Mouse (Mus musculus): ENCODE measurements at regions not wholly inside any gene's neighbourhood (a gene's known extent, or its start where the extent isn't known, plus 50 kb on each side); places are given as distances from the start of the nearest gene placed in this dataset.

DNA sequence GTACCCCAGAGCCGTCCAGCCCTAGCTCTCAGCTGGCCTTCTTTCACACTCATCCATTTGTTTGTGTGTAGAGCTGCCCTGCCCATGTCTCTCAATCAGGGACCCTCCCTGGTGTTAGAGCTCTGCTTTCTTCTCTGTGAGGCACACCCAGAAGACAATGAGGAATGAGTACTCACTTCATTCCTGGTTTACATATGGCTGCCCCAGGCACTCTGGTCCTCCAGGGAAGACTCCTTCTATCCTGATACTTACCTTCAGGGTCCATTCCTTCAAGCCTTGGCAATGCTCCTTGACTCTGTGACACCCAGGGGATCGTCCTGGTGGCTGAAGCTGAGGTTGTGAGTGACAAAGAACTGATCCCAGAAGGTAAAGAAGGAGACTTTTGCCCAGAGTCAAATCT lies 122.0 kb upstream of the 1700016C15Rik start:
- Histone ChIP-seq H3K9ac (no peak overlapping the region), H3K9me3 (no peaks in the 10 kb centered on the region), H3K4me1 (replicated peaks) (no peaks in the 10 kb centered on the region; the same call in 1 of the 2 replicates), H3K4me2 (no peak overlapping the region), H3K4me3 (no peak overlapping the region), H3K27ac (replicated peaks) (no peak overlapping the region), H3K36me3 (no peaks in the 10 kb centered on the region), H3K27me3 (no peaks in the 10 kb centered on the region)
- no peak for ATAC-seq (ENCODE audit: low FRiP score, low read depth)
- WGBS: 74% methylated on average over 2 of the region's 2 CpGs

DNA sequence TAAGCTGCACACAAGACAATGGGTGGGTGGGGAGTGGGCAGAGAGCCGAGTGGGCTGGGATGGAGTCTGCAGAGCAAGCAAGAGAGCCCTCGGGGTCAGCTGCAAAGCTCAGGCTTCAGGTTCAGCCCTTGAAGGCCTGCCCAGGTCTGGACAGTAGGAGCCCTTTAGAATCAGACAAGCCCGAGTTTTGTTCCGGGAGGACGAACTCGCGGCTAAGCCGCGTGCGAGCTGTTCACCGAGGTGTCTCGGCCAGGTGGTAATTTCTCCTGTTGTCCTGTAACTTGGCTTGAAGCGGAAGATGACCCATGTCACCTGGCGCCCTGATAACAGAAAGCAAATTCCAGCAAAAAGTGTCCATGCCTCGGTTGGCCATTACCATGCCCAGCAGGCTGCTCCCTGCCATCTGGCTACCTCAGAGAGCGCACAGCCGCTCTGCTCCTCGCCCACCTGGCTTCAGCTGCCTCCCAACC lies 121.0 kb upstream of the 1700016C15Rik start:
- H3K36me3 ChIP-seq: no peaks in the 10 kb centered on the region
- H3K27me3 ChIP-seq: no peaks in the 10 kb centered on the region
- WGBS: 77% methylated on average over 18 of the region's 18 CpGs
- no peaks in the 10 kb centered on the region; the same call in 1 of the 2 replicates for H3K4me1 ChIP-seq (replicated peaks)
- H3K9me3 ChIP-seq: no peaks in the 10 kb centered on the region
- no peak overlapping the region for H3K4me3 ChIP-seq
- ATAC-seq (ENCODE audit: low FRiP score, low read depth): peak; percentile 61
- no peak overlapping the region for H3K27ac ChIP-seq (replicated peaks)
- no peak overlapping the region for H3K9ac ChIP-seq
- H3K4me2 ChIP-seq: no peak overlapping the region

DNA sequence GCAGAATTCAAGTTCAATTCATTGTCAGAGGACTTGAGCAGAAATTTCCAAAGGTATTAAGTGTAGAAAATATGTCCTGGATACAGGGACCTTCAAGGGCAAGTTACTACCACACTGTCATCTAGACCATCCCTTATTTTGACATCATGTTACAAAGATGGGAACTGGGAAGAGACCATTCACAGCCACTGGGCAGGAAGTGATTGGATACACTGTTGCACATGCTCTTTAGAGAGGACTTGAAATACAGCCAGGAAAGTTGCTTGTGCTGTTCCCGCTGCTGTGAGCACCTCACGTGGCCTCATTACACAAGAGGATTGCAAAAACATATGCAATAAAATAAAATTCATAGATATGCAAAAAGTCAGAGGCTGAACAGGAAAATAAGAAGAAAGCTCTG lies 120.4 kb upstream of the 1700016C15Rik start:
- H3K9ac ChIP-seq: no peak overlapping the region
- WGBS: 63% methylated on average over 2 of the region's 2 CpGs
- no peak for ATAC-seq (ENCODE audit: low FRiP score, low read depth)

DNA sequence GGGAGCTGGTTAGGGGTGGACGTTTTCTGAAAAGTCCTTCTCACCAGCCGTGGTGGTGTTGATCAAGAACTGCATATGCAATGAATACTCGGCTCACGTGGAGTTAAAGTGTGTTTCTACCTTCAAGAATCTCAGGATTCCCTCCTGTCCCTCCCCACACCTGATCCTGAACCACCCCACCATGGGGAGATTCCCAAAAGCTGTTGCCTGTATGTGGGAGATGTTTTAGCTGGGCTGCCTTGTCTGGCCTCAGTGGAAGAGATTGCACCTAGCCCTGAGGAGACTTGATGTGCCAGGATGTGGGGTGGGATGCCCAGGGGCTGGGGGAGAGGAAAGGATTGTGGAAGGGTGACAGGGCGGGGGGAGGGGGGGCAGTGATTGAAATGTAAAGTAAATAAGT lies 119.9 kb upstream of the 1700016C15Rik start:
- Histone ChIP-seq H3K9me3 (no peaks in the 10 kb centered on the region), H3K27ac (replicated peaks) (no peak overlapping the region), H3K9ac (no peak overlapping the region), H3K27me3 (no peaks in the 10 kb centered on the region), H3K4me3 (no peak overlapping the region), H3K4me2 (no peak overlapping the region), H3K4me1 (replicated peaks) (no peaks in the 10 kb centered on the region; the same call in 1 of the 2 replicates), H3K36me3 (no peaks in the 10 kb centered on the region)
- 85% methylated on average over 5 of the region's 5 CpGs for WGBS
- no peak for ATAC-seq (ENCODE audit: low FRiP score, low read depth)

More for the DNA sequence above, 120.4 kb upstream of the 1700016C15Rik start:
- Histone ChIP-seq H3K36me3 (no peaks in the 10 kb centered on the region), H3K27me3 (no peaks in the 10 kb centered on the region), H3K4me3 (no peak overlapping the region), H3K4me2 (no peak overlapping the region), H3K9me3 (no peaks in the 10 kb centered on the region), H3K27ac (replicated peaks) (no peak overlapping the region), H3K4me1 (replicated peaks) (no peaks in the 10 kb centered on the region; the same call in 1 of the 2 replicates)

DNA sequence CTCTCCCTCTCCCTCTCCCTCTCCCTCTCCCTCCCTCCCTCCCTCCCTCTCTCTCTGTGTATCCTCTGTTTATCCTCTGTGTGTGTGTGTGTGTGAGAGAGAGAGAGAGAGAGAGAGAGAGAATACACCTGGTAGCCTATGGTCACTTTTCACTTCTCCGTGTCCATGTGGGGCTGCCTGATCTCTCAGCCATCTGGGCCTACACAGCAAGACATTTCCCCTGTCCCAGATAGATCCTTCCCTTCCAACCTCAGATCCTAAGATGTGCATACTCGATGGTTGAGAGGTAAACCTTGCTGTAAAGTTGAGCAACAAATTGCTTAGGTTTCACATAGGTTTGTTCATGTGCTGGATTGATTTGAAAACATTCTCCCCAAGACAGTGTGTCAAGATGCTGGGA lies 119.5 kb upstream of the 1700016C15Rik start:
- H3K9me3 ChIP-seq: no peaks in the 10 kb centered on the region
- 78% methylated on average over 2 of the region's 2 CpGs for WGBS
- ATAC-seq (ENCODE audit: low FRiP score, low read depth): no peak
- no peak overlapping the region for H3K4me2 ChIP-seq
- no peak overlapping the region for H3K4me3 ChIP-seq
- H3K4me1 ChIP-seq (replicated peaks): no peaks in the 10 kb centered on the region; the same call in 1 of the 2 replicates
- H3K9ac ChIP-seq: no peak overlapping the region
- no peak overlapping the region for H3K27ac ChIP-seq (replicated peaks)
- no peaks in the 10 kb centered on the region for H3K27me3 ChIP-seq
- no peaks in the 10 kb centered on the region for H3K36me3 ChIP-seq

DNA sequence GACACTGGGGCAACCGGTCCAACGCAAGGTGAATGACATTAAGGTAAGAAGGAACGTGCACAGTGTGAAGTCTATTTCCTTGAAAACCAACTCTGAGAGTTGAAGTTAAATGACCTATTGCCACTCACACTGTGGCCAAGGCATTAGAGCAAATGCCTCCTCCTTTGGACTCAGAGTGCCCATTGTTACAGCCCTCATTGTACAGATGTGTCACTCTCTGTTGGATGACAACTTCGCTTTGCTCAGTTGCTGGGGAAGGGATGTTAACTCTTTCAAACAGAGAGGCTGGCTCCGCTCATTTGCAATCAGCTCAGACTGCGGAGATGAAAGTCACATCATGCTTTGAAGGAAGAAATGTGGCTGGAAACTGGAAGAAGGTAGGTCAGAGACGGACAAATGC lies 117.1 kb upstream of the 1700016C15Rik start:
- 29% methylated on average over 7 of the region's 7 CpGs for WGBS
- no peaks in the 10 kb centered on the region for H3K27me3 ChIP-seq
- H3K4me1 ChIP-seq (replicated peaks): no peaks in the 10 kb centered on the region
- H3K9me3 ChIP-seq: no peaks in the 10 kb centered on the region
- H3K36me3 ChIP-seq: no peaks in the 10 kb centered on the region
- ATAC-seq (ENCODE audit: low FRiP score, low read depth): no peak
- no peak overlapping the region for H3K4me3 ChIP-seq
- no peak overlapping the region for H3K4me2 ChIP-seq
- H3K9ac ChIP-seq: no peak overlapping the region
- no peak overlapping the region for H3K27ac ChIP-seq (replicated peaks)

DNA sequence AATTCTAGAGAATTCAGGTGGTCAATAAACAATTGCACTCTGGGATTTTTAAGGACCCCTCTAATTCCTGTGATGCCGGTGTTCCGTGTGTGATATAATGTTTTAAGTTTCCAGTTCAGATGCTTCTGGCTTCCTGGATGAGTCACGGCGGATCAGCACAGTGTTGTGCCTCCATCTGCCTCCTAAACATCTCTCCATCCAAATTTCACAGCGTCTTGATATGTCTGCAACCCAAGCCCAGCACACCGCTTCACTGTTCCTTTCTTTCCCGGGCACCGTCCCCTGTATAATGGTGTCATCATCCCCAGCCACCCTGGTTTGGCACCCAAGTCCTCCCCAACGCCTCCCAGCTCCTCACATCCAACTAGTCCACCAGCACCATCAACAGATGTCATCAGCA lies 114.0 kb upstream of the 1700016C15Rik start:
- ATAC-seq (ENCODE audit: low FRiP score, low read depth): no peak
- 95% methylated on average over 9 of the region's 9 CpGs for WGBS

DNA sequence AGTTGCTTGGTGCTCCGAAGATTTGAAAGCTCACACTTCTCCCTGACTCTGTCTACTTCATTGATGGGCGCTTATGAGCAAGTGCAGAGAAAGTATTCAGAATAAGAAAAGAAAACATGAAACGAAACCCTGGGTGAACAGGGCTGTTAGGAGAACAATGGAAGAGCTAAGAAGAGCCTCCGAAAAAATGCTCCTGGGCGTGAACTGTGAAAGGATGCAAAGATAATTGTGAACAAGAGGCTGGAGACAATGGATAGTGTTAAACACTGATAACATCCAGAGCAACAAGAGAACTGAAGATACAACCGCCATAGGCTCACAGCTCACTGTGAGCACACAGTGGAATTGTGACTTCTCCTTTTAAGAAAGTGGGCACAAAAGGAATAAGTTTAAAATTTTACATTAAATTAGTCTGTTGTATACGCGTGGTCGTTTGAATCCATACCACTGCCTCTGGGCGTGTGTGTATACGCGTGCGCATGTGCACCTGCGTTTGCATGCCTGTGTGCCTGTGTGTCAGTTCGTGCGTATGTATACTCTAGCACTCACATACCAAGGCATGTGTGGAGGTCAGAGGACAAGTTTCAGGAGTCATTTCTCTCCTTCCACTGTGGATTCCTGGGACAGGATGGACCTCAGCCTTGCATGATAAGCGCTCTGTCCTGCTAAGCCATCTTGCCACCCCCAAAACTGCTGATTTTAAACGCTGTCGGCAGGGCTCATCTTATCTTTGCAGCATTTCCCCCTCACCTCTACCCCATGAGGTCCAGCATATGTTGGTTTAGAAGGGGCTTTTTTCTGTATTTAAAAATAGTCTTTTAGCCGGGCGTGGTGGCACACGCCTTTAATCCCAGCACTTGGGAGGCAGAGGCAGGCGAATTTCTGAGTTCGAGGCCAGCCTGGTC lies 113.0 kb upstream of the 1700016C15Rik start:
- Histone ChIP-seq H3K4me2 (no peak overlapping the region), H3K9me3 (no peaks in the 10 kb centered on the region), H3K36me3 (no peaks in the 10 kb centered on the region), H3K27ac (replicated peaks) (no peak overlapping the region), H3K4me3 (no peak overlapping the region), H3K9ac (no peak overlapping the region), H3K4me1 (replicated peaks) (no peaks in the 10 kb centered on the region), H3K27me3 (no peaks in the 10 kb centered on the region)
- no peak for ATAC-seq (ENCODE audit: low FRiP score, low read depth)
- 74% methylated on average over 24 of the region's 24 CpGs for WGBS

More for the DNA sequence above, 114.0 kb upstream of the 1700016C15Rik start:
- no peak overlapping the region for H3K27ac ChIP-seq (replicated peaks)
- H3K4me3 ChIP-seq: no peak overlapping the region
- no peaks in the 10 kb centered on the region for H3K9me3 ChIP-seq
- H3K27me3 ChIP-seq: no peaks in the 10 kb centered on the region
- no peak overlapping the region for H3K9ac ChIP-seq
- H3K36me3 ChIP-seq: no peaks in the 10 kb centered on the region
- no peak overlapping the region for H3K4me2 ChIP-seq
- no peaks in the 10 kb centered on the region for H3K4me1 ChIP-seq (replicated peaks)

DNA sequence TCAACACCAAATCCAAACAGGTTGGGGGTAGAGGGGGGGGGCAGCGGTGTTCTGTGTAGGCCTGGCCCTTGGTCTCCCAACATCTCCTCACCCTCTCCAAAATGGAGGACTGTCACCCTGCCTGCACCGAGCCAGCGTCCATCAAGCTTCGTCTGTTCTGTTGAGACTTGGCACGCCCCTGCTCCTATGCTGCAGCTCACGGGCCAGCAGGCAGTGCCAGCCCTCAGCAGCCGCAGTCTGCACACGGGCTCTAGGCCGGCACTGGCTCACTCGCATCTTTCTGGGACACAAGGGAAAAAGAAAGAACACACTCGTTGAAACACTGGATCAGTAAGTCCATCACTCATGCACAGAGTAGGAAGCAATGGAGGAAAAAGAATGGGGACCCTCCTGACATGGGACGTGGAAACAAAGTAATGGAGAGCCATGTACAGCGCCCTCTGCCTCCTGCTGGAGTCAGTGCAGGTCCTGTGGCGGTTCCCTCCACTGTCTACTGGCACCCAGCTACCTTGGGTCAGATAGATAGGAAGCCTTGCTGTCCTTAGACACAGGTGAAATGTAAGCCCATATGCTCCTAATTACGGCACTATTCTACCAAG lies 109.0 kb upstream of the 1700016C15Rik start:
- Histone ChIP-seq H3K9ac (no peak overlapping the region), H3K27me3 (no peaks in the 10 kb centered on the region), H3K4me1 (replicated peaks) (peaks cover 4% of the 10 kb centered on the region; the same call in 1 of the 2 replicates), H3K9me3 (no peaks in the 10 kb centered on the region), H3K27ac (replicated peaks) (no peak overlapping the region), H3K36me3 (no peaks in the 10 kb centered on the region), H3K4me2 (no peak overlapping the region), H3K4me3 (no peak overlapping the region)
- no peak for ATAC-seq (ENCODE audit: low FRiP score, low read depth)
- WGBS: 74% methylated on average over 15 of the region's 15 CpGs

DNA sequence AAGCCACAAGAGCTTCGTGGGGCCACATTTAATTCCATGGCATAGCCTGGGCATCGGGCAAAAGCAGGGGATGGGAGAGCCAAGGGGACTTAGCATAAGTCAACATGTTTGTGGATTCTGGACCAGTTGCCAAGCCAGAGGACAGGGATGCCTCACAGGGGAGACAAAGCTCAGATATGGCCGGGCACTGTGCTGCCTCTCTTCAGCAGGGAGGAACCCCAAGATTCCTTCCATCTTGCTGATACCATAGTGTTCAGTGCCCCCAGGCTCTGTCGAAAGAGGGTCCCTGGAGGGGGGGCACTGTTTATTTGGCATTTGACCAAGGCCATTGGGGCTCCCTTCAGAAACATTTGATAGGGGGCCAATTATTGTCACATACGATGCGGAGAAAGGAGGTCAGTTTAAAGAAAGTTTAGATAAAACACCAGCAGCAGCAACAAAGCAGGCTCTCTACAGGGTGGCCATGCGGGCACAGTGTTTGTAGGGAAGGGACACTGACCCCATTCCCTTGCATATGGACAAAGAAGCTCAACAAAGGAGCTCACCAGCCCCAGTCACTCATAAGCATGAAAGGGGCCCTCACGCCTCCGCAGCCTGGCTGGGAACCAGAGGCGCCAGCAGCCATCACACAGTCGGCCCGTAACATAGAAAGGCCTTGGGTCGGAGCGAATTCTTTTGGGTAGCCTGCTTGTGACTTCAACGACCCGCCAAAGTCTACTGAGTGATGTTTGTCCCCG lies 107.6 kb upstream of the 1700016C15Rik start:
- H3K4me1 ChIP-seq (replicated peaks): peaks cover 4% of the 10 kb centered on the region; the same call in 1 of the 2 replicates
- H3K27ac ChIP-seq (replicated peaks): no peak overlapping the region
- no peak overlapping the region for H3K4me3 ChIP-seq
- no peaks in the 10 kb centered on the region for H3K9me3 ChIP-seq
- H3K9ac ChIP-seq: no peak overlapping the region
- H3K27me3 ChIP-seq: no peaks in the 10 kb centered on the region
- WGBS: 34% methylated on average over 17 of the region's 17 CpGs
- no peak overlapping the region for H3K4me2 ChIP-seq
- ATAC-seq (ENCODE audit: low FRiP score, low read depth): 0 out of 2 replicates have a peak, but pooled peaks have one; percentile 25
- no peaks in the 10 kb centered on the region for H3K36me3 ChIP-seq

DNA sequence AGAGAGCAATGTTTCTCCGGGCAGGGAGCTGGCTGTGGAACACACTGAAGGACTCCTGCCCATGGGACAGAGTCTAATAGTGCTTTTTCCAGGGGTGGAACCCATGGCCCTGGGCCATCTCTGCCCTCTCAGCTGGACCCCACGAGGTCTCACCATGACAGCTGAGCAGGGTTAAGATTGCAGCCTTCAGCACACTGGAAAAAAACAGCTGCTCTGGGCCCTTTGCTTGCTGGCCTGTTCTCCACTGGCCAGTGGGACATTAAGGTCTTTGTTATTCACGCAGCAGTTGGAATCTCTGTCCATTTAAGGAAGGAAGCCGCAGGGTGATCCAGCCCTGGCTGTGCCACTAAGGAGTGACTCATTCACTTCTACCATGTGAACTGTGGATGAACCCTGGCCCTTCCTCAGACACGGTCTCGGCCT lies 106.3 kb upstream of the 1700016C15Rik start:
- H3K9ac ChIP-seq: no peak overlapping the region
- H3K9me3 ChIP-seq: no peaks in the 10 kb centered on the region
- peaks cover 4% of the 10 kb centered on the region; the same call in 1 of the 2 replicates for H3K4me1 ChIP-seq (replicated peaks)
- no peak overlapping the region for H3K4me3 ChIP-seq
- ATAC-seq (ENCODE audit: low FRiP score, low read depth): no peak
- no peaks in the 10 kb centered on the region for H3K27me3 ChIP-seq
- 22% methylated on average over 6 of the region's 6 CpGs for WGBS
- no peak overlapping the region for H3K4me2 ChIP-seq
- no peak overlapping the region for H3K27ac ChIP-seq (replicated peaks)
- H3K36me3 ChIP-seq: no peaks in the 10 kb centered on the region

DNA sequence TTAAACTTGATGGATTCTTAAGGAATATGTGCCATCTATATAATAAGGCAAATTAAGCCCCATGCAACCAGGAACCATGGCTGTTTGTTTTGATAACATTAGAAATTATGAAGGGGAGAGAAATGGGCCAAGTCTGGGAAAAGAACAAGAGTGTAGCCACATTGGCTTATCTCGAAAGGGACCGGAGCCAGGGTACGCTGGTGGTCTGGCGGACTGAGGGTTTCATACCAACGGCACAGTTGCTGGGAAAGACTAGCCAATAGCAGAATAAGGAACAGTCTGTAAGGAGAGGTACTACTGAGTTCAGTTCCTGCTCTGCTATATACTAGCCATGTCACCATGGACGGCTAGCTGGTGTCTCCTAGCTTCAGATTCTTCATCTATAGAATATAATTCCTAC lies 105.9 kb upstream of the 1700016C15Rik start:
- Histone ChIP-seq H3K4me3 (no peak overlapping the region), H3K27me3 (no peaks in the 10 kb centered on the region), H3K9me3 (no peaks in the 10 kb centered on the region), H3K4me2 (no peak overlapping the region), H3K27ac (replicated peaks) (no peak overlapping the region), H3K36me3 (no peaks in the 10 kb centered on the region), H3K4me1 (replicated peaks) (peaks cover 4% of the 10 kb centered on the region; the same call in 1 of the 2 replicates), H3K9ac (no peak overlapping the region)
- ATAC-seq (ENCODE audit: low FRiP score, low read depth): no peak
- 76% methylated on average over 6 of the region's 6 CpGs for WGBS

Data from hindbrain, embryonic 15.5 days (tissue).